Mouse (Mus musculus) adrenal gland, postnatal 4 days (tissue): ENCODE measurements around the gene Pus10. TPM values are rescaled to one million over a fixed set of nuclear protein-coding genes. Genes with fewer than 3 reads are reported as not detected.

Experiments
- DNase-seq, 2 experiments: peaks; one replicate each; pipeline ENCODE4 v3.0.0; 2021 to 2022; ENCODE audit warnings: low spot score in 2 of 2, mixed read lengths in 2 of 2
- long read RNA-seq, 2 experiments: library from polyadenylated mRNA; stranded (forward); transcript quantifications; one replicate each; pipeline ENCODE4 v2.0.0; 2021
- total RNA-seq, 2 experiments: library from RNA; stranded (reverse); gene quantifications; 2 replicates each; pipeline ENCODE4 v1.2.3; 2021

The Pus10 gene
- total RNA-seq = 10 to 100 TPM; 26.4 to 30.7 TPM
- long read RNA-seq, experiment 1, partial matches to known transcripts = 2 of 10 reads
- long read RNA-seq, experiment 1, other reads (novel, unspliced or antisense) = 5 of 10 reads
- long read RNA-seq, experiment 2, transcript Pus10-202 (18 exons, 3,559 nt) = major isoform, 20 of 30 reads
- long read RNA-seq, experiment 2, partial matches to known transcripts = 2 of 30 reads
- long read RNA-seq, experiment 2, other reads (novel, unspliced or antisense) = 6 of 30 reads

- DNase-seq = peak in 1 of 2 experiments; percentile 25
Measured at GRCm38 (mm10) chr11:23665311-23665786, at the start of gene Pus10. Gene Pus10 (plus strand): TSS chr11:23665674.

- DNase-seq = no peak
Measured at GRCm38 (mm10) chr11:23618995-23619394, 46.5 kb upstream of the Pus10 start.

- no peak for DNase-seq
Measured at GRCm38 (mm10) chr11:23630664-23631063, 34.8 kb upstream of the Pus10 start.

GRCm38 (mm10) chr11:23632945-23633878, 32.3 kb upstream of the Pus10 start, which contains the start of gene 0610010F05Rik:
Gene 0610010F05Rik (minus strand): TSS chr11:23633639.
- peak; percentile 46 to 58 for DNase-seq

- no peak for DNase-seq
Measured at GRCm38 (mm10) chr11:23633879-23634215, 31.6 kb upstream of the Pus10 start.

- no peak for DNase-seq
Measured at GRCm38 (mm10) chr11:23634573-23634972, 30.9 kb upstream of the Pus10 start.

GRCm38 (mm10) chr11:23647431-23647830, 18.0 kb upstream of the Pus10 start:
- no peak for DNase-seq

GRCm38 (mm10) chr11:23647835-23648234, 17.6 kb upstream of the Pus10 start:
- DNase-seq = no peak

GRCm38 (mm10) chr11:23653666-23654065, 11.8 kb upstream of the Pus10 start:
- DNase-seq = no peak

GRCm38 (mm10) chr11:23657791-23658190, 7.7 kb upstream of the Pus10 start:
- no peak for DNase-seq

- no peak for DNase-seq
Measured at GRCm38 (mm10) chr11:23664232-23664631, 1.2 kb upstream of the Pus10 start.

- DNase-seq = peak; percentile 83 to 86
Measured at GRCm38 (mm10) chr11:23665798-23666501, 476 bp downstream of the Pus10 start, which contains the start of gene Pex13. Gene Pex13 (minus strand): TSS chr11:23665959.

GRCm38 (mm10) chr11:23666526-23666925, 1.1 kb downstream of the Pus10 start:
- DNase-seq = no peak

GRCm38 (mm10) chr11:23667128-23667527, 1.7 kb downstream of the Pus10 start:
- DNase-seq = no peak

- no peak for DNase-seq
Measured at GRCm38 (mm10) chr11:23672256-23672749, 6.8 kb downstream of the Pus10 start.

- DNase-seq = no peak
Measured at GRCm38 (mm10) chr11:23676100-23676499, 10.6 kb downstream of the Pus10 start.

GRCm38 (mm10) chr11:23679044-23679642, 13.7 kb downstream of the Pus10 start:
- no peak for DNase-seq

- no peak for DNase-seq
Measured at GRCm38 (mm10) chr11:23680435-23680950, 15.0 kb downstream of the Pus10 start.

- no peak for DNase-seq
Measured at GRCm38 (mm10) chr11:23682561-23682960, 17.1 kb downstream of the Pus10 start.

- no peak for DNase-seq
Measured at GRCm38 (mm10) chr11:23686671-23687070, 21.2 kb downstream of the Pus10 start.

GRCm38 (mm10) chr11:23688060-23688459, 22.6 kb downstream of the Pus10 start:
- no peak for DNase-seq
